Mouse (Mus musculus): ENCODE data around the gene Nat8f5. TPM values are rescaled to one million over a fixed set of nuclear protein-coding genes. Genes with fewer than 3 reads are reported as not detected.
"Not testable (repeated sequence)": the region's sequence is repeated elsewhere in the genome, so short reads cannot be mapped to it uniquely, and the experiment has no call there.

Nat8f5 gene
- polyA plus RNA-seq, 1 experiment = not detected

DNA sequence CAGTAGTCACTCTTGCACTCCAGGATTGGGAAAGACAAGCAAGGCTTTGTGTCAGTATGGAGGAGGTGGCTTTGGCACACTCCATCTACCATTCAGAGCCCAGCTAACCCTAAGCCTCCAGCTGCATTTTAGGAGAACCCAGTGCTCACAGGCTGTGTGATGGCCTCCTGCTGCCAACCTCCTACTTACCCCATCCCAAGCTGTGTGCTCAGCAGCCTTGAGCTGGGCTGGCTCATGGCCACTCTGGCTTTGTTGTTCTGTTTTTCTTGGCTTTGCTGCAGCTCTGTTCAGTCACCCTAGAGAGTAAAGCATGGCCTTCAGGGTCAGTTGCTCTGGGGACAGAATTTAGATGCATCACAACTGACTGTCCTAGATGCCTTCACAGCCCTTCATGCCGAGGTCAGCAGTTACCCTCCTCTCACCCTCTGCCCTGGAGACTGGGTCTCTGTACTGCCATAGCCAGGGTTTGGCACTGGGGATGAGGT, 35.5 kb upstream of the Nat8f5 start:
- Histone ChIP-seq H3K4me1 (ENCODE audit: control insufficient read depth, insufficient read depth, low read length) (no peaks in the 10 kb centered on the region), H3K4me3 (replicated peaks; ENCODE audit: extremely low read depth, low read depth, low read length) (no peak overlapping the region)
- TF ChIP-seq CTCF (IDR thresholded peaks at IDR 0.05; ENCODE audit: insufficient read depth, low read length) = no peak
- no peak for TF ChIP-seq POLR2A (IDR thresholded peaks at IDR 0.05; ENCODE audit: borderline replicate concordance, extremely low read depth, low read depth, low read length)
- DNase-seq = peak; percentile 13
- WGBS = 68% methylated on average over 1 of the region's 1 CpGs

DNA sequence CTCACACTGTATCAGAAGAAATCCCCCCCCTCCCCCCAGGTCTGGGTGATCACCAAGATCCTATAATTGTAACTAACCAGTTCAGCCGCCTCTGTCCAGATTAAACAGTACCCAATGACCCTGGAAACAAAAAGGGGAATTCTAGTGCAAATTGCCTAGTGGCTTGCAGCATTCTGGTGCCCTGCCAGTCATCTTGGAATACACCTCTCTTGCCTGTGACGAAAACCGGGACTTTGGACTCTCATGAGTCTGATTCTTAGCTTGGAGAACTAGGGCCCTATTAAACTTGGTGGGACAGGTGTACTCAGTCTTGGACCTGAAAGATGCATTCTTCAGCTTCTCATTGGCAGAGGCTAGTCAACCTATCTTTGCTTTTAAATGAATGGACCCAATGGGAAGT, 32.7 kb upstream of the Nat8f5 start:
- no peak for DNase-seq
- no peak for TF ChIP-seq CTCF (IDR thresholded peaks at IDR 0.05; ENCODE audit: insufficient read depth, low read length)
- TF ChIP-seq POLR2A (IDR thresholded peaks at IDR 0.05; ENCODE audit: borderline replicate concordance, extremely low read depth, low read depth, low read length) = no peak
- 72% methylated on average over 3 of the region's 3 CpGs for WGBS

DNA sequence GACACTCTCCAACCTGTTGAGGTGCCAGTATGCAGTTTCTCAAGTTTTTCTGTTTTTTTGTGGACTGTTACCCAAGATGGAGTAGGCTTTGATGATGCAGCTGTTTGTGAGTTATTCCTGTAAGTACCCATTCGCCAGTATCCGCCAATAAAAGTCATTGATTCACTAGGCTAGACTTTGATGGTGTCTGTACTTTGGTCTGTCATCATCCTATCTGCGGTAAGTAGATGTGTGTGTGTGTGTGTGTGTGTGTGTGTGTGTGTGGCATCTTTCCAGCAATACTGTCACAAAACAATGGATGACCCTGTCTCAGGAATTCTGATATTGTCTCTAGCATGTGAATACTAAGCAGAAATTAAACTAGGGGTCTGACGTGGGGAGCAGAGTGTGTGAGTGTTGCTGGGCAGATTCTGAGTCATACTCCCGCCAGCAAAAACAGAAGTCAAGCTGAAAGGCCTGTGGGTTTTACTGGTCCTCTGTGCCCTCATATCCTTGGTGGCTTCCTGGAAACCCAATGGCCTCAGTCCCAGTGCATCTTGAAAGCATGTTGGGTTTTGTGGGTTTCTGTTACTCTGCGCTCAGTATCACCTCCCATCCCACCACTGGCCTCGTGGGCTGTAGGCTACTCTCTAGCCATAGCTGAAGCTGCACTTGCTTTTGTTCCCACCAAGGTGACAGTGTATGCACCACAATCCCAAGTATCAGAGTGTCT, 30.4 kb upstream of the Nat8f5 start:
- DNase-seq = no peak

More for the DNA sequence above, 32.7 kb upstream of the Nat8f5 start:
- Histone ChIP-seq H3K4me3 (replicated peaks; ENCODE audit: extremely low read depth, low read depth, low read length) (no peak overlapping the region), H3K4me1 (ENCODE audit: control insufficient read depth, insufficient read depth, low read length) (no peaks in the 10 kb centered on the region)

DNA sequence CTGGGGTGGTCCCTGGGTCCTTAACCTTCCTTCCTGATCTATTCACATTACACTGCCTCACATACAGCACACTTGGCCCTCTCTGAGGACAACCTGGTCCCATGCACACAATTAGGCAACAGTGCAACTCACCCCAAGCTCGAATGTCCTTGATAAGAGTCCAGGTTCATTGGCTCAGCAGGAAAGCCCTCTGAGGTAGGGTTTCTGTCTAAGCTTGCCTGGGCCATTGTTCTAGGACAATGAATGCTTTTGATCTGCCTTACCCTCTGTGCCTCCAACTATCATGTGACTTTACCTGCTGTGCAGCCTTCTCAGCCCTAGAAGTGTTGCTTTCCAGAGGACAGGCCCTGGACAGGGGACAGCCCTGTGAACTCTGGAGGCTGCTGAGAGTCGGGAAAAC, 28.5 kb upstream of the Nat8f5 start:
- Histone ChIP-seq H3K4me1 (ENCODE audit: control insufficient read depth, insufficient read depth, low read length) (no peaks in the 10 kb centered on the region), H3K4me3 (replicated peaks; ENCODE audit: extremely low read depth, low read depth, low read length) (no peak overlapping the region)
- TF ChIP-seq POLR2A (IDR thresholded peaks at IDR 0.05; ENCODE audit: borderline replicate concordance, extremely low read depth, low read depth, low read length) (no peak), CTCF (IDR thresholded peaks at IDR 0.05; ENCODE audit: insufficient read depth, low read length) (no peak)
- 38% methylated on average over 2 of the region's 2 CpGs for WGBS
- DNase-seq = no peak

More for the DNA sequence above, 30.4 kb upstream of the Nat8f5 start:
- no peaks in the 10 kb centered on the region for H3K4me1 ChIP-seq (ENCODE audit: control insufficient read depth, insufficient read depth, low read length)
- TF ChIP-seq CTCF (IDR thresholded peaks at IDR 0.05; ENCODE audit: insufficient read depth, low read length) = no peak
- no peak for TF ChIP-seq POLR2A (IDR thresholded peaks at IDR 0.05; ENCODE audit: borderline replicate concordance, extremely low read depth, low read depth, low read length)
- 81% methylated on average over 7 of the region's 7 CpGs for WGBS
- no peak overlapping the region for H3K4me3 ChIP-seq (replicated peaks; ENCODE audit: extremely low read depth, low read depth, low read length)

DNA sequence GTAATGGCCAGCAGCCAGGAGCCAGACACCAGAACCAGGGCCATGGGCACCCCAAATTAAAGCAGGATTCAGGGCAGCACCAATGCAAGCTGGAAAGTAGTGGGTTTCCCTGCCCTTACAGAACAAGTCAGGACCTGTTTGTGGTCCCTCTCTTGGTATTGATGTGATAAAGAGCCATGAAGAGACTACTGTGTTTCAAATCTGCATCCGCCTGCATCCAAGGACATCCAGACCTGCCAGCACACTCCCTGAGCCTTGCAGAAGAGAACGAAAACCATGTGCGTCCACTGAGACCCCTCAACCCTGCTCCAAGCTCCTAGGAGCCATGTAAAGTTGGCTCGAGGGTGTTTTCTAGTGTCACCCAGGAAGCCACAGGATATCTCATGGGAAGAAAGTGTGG, 27.4 kb upstream of the Nat8f5 start:
- 87% methylated on average over 4 of the region's 4 CpGs for WGBS
- DNase-seq = no peak
- TF ChIP-seq CTCF (IDR thresholded peaks at IDR 0.05; ENCODE audit: insufficient read depth, low read length) (no peak), POLR2A (IDR thresholded peaks at IDR 0.05; ENCODE audit: borderline replicate concordance, extremely low read depth, low read depth, low read length) (no peak)
- Histone ChIP-seq H3K4me1 (ENCODE audit: control insufficient read depth, insufficient read depth, low read length) (no peaks in the 10 kb centered on the region), H3K4me3 (replicated peaks; ENCODE audit: extremely low read depth, low read depth, low read length) (no peak overlapping the region)

DNA sequence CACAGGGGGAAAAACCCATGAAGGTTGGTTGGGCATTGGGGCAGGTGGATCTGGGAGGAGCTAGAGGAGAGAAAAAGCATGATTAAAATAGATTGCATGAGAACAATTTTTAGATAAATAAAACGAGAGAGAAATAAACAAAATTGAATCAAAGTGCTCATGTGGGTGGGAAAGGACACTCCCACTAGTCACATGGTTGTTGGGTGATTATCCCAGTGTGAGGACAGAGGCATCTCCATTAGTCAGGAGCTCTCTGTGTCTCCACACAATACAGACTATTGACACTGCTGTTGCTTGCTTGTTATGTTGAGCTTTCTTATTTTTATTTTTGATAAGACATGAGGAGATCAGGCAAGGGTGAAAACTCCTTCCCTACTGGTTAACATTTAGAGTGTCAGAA, 26.1 kb upstream of the Nat8f5 start:
- WGBS = 23% methylated on average over 1 of the region's 1 CpGs
- no peaks in the 10 kb centered on the region for H3K4me1 ChIP-seq (ENCODE audit: control insufficient read depth, insufficient read depth, low read length)

DNA sequence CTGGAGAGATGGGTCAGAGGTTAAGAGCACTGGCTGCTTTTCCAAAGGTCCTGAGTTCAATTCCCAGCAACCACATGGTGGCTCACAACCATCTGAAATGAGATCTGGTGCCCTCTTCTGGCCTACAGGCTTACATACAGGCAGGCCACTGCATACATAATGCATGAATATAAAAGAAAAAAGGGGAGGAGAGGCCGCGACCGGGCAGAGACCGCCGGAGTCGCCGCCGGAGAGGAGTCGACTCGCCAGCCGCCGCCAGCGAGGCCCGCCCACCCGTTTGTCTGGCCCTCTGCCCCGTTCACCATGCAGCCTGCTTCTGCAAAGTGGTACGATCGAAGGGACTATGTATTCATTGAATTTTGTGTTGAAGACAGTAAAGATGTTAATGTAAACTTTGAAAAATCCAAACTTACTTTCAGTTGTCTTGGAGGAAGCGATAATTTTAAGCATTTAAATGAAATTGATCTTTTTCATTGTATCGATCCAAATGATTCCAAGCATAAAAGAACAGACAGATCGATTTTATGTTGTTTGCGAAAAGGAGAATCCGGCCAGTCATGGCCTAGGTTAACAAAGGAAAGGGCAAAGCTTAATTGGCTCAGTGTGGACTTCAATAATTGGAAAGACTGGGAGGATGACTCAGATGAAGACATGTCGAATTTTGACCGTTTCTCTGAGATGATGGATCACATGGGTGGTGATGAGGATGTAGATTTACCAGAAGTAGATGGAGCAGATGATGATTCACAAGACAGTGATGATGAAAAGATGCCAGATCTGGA, 23.1 kb upstream of the Nat8f5 start:
- WGBS = 73% methylated on average over 25 of the region's 25 CpGs
- H3K4me1 ChIP-seq (ENCODE audit: control insufficient read depth, insufficient read depth, low read length); DNase-seq; H3K4me3 ChIP-seq (replicated peaks; ENCODE audit: extremely low read depth, low read depth, low read length): not testable (repeated sequence)

More for the DNA sequence above, 26.1 kb upstream of the Nat8f5 start:
- no peak for TF ChIP-seq CTCF (IDR thresholded peaks at IDR 0.05; ENCODE audit: insufficient read depth, low read length)
- no peak for TF ChIP-seq POLR2A (IDR thresholded peaks at IDR 0.05; ENCODE audit: borderline replicate concordance, extremely low read depth, low read depth, low read length)
- H3K4me3 ChIP-seq (replicated peaks; ENCODE audit: extremely low read depth, low read depth, low read length) = no peak overlapping the region
- no peak for DNase-seq

DNA sequence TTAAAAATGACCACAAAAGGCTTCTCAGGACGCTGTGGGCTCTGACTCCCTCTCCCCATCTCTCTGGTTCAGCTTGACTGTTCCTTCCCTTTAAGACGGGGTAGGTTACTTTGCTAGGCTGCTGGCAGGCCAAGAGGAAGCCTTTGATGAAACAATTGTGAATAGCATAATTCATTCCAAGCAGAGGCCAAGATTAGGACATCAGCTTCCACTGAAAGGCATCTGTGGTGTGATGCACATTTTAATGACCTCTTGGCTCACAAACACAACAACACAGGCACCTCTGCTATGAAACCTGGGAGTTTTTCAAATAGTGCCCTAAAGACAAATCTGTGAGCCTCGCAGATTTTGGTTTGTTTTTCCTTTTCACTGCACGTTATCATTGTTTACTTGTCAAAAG, 19.2 kb upstream of the Nat8f5 start:
- Histone ChIP-seq H3K4me1 (ENCODE audit: control insufficient read depth, insufficient read depth, low read length) (no peaks in the 10 kb centered on the region), H3K4me3 (replicated peaks; ENCODE audit: extremely low read depth, low read depth, low read length) (no peak overlapping the region)
- no peak for DNase-seq
- 35% methylated on average over 4 of the region's 4 CpGs for WGBS
- TF ChIP-seq CTCF (IDR thresholded peaks at IDR 0.05; ENCODE audit: insufficient read depth, low read length) (no peak), POLR2A (IDR thresholded peaks at IDR 0.05; ENCODE audit: borderline replicate concordance, extremely low read depth, low read depth, low read length) (no peak)

DNA sequence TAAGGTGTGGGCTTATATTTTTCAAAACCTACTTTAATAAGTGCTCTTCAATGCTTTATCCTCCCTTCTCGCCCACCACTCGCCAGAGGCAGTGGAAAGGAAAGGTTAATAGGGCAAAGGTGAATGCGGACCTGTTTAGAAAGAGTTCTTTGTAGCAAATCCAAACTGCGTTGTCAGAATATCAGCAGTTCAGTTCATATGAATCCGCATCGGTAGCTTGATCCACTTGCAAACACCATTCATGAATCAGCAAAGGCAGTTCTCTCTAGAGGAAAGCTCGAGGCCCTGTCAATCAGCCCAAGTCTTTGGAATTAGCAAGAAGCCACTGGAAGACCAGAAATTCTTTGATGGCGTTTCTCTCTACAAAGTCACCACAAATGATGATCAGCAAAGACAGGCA, 17.9 kb upstream of the Nat8f5 start:
- H3K4me3 ChIP-seq (replicated peaks; ENCODE audit: extremely low read depth, low read depth, low read length) = no peak overlapping the region
- H3K4me1 ChIP-seq (ENCODE audit: control insufficient read depth, insufficient read depth, low read length) = no peaks in the 10 kb centered on the region
- no peak for DNase-seq
- TF ChIP-seq POLR2A (IDR thresholded peaks at IDR 0.05; ENCODE audit: borderline replicate concordance, extremely low read depth, low read depth, low read length) (no peak), CTCF (IDR thresholded peaks at IDR 0.05; ENCODE audit: insufficient read depth, low read length) (no peak)
- WGBS = 84% methylated on average over 8 of the region's 8 CpGs

DNA sequence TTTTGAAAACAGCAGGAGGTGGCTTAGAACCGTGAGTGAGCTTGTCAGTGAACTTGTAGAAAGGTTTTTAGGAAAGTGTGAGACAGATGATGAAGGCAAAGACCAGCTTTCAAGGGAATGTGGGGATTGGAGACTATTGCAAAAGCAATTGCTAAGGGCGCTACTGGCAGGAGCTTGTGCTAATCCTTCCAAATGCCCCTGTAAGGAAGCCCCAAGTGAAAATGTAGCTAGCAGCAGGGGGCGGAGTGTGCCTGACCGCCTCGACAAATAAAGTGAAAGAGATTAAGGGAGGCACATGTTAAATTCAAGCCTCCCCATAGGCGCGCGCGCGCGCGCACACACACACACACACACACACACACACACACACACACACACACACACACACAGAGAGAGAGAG, 16.5 kb upstream of the Nat8f5 start:
- WGBS = 3% methylated on average over 12 of the region's 12 CpGs
- H3K4me3 ChIP-seq (replicated peaks; ENCODE audit: extremely low read depth, low read depth, low read length); H3K4me1 ChIP-seq (ENCODE audit: control insufficient read depth, insufficient read depth, low read length): not testable (repeated sequence)
- peak; percentile 26 for DNase-seq
